Mouse (Mus musculus) embryonic stem cell, embryonic (primary cell): ENCODE results near the gene Rhobtb3.

Experiments used
- CTCF ChIA-PET, 4 experiments: fragments of 300-600 bp in 2 of 4; fragments of 350-600 bp in 2 of 4; sonication (Branson Sonifier 250); formaldehyde crosslinking; loops; one replicate each; lab custom pipeline; 2022; ENCODE audit warnings: inconsistent platforms in 2 of 4; lab: Charles Lee
- POLR2A ChIA-PET, 4 experiments: fragments of 300-600 bp in 2 of 4; fragments of 350-600 bp in 2 of 4; sonication (Branson Sonifier 250); formaldehyde crosslinking; loops; one replicate each; lab custom pipeline; 2022; ENCODE audit warnings: antibody characterized with exemption in 4 of 4, inconsistent platforms in 1 of 4; lab: Charles Lee

The Rhobtb3 gene

DNA sequence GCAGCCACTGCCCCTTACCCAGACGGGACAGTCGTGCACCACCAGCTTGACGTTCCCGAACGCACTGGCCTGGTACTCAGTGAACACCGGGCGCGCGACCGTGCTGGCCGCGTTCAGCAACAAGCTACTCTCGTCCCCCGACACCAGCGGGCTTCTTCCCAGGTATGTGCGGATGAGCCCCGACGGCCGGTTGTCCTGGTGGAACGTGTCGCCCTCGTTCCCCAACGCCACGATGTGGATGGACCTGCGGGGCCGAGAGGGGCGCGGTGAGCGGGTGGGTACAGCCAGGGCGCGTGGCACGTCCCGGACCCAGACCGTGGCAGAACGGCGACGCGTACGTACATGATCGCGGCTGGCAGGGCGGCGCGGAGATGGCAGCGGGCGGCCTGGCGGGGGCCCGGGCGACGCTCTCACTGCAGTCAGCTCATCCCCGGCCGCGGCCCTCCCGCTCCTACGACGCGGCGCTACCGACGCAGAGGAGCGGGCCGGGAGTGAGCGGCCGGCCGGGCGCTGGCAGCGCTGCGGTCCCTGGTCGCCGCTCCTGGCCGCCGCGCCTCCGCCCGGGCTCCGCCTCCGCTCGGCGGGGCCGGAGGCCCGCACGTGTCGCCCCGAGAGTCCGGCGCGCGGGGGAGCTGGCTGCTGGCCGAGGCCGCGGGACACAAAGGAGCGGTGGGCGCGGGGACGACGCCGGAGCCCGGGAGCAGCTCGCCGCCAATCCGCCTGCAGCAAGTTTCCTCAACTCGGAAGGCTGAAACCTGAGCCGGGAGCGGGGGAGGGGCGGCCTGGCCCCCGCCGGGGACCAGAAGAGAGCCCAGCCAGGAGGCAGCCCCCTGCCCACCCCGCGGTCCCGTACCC, at the start of gene Rhobtb3:
TSS of gene Rhobtb3 (minus strand) at position 737 of the 855 bp plus-strand sequence.
- ChIA-PET CTCF (interaction anchor here in 3 of 4 experiments (0.5 to 0.6 kb wide), 4 partner anchors 38 to 486 kb away, joined by 3 read pairs; no protein-coding TSS in a partner anchor), POLR2A (interaction anchor here (0.6 to 3.3 kb wide), 28 partner anchors 9 to 1136 kb away, joined by 3 to 20 read pairs (median 4); partner anchors contain the start of genes Rfesd (in 3 of the 4), Cast (in 1 of the 4) and Mctp1 (in 1 of the 4))

DNA sequence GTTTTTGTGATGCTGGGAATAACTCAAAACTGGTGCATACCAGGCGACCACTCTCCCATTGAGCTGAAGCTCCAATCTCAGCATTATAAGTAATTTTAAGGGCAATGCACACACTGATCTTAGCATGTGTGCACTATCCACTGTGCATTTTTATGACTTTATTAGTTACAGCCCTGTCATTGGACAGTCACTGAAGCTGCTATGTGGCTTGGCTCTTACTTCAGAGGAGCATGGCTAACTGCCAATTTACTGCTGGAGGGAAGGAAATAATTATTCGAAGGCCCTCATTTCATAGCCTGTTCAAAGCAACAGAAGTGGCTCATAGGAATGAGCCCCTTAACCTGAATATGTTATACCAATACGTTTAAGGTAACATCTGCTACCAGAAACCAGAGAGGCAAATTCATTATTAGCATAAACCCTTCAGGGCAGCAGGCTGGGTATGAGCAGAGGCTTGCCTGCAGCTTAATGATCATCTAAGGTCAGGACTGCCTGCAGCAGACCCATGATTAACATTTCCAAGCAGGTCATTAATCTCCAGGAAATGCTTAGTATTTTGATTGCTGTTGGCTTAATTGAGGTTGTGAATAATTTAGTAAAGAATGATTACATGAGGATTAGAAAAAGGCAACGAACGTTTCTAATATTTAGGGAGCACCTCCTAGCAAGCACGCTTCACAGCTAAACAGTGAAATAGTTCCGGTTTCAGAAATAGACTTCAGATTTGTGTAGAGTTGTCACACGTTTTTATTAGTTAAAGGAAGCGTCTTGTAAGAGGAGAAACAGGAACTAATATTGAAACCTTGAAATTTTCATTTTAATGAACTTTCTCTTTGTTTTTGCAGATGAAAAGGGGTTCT, 48.7 kb upstream of the Rhobtb3 start:
- ChIA-PET POLR2A (interaction anchor here in 1 of 4 experiments (1.1 kb wide), 1 partner anchor 26 kb away, joined by 3 read pairs; the partner anchor contains the start of gene Rfesd), CTCF (no interaction called here)

DNA sequence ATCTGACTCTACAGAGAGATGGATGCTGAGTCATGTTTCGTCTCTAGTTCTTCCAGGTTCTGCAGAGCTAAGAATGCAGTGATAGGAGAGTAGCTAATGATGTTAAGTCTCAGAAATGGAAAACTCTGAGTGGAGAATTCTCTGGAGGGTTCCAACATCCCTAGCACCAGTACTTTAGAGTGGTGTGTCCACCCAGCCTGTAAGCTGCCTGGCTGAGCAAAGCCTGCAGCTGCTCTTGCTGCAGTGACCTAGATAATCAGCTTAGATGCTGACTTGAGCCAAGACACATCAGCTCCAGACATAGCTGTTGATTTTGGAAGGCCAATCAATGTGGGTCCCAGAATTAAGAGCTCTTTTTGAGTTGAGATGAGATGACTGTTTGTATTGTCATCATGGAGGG, 44.4 kb upstream of the Rhobtb3 start:
- ChIA-PET CTCF (interaction anchor here in 1 of 4 experiments (0.6 kb wide), 1 partner anchor 44 kb away, joined by 3 read pairs; no protein-coding TSS in a partner anchor), POLR2A (interaction anchor here in 1 of 4 experiments (1.0 kb wide), 1 partner anchor 12 kb away, joined by 3 read pairs; no protein-coding TSS in a partner anchor)

DNA sequence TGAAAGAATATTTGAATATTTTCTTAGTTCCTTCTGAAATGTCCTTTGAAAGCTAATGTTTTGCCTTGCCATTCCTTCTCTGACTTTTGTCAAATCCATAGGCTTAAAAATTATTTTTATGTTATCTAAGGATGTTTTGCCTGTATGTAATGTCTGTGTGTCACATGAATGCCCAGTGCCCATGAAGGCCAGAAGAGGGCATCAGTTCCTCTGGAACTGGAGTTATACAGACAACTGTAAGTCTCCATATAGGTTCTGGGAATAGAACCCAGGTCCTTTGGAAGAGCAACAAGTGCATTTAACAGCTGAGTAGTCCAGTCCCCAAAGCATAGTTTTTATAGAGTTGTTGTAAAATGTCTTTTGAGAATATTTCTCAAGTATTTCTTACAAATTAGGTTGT, 38.2 kb upstream of the Rhobtb3 start:
- ChIA-PET POLR2A (no interaction called here), CTCF (interaction anchor here in 1 of 4 experiments (0.6 kb wide), 1 partner anchor 396 kb away, joined by 6 read pairs; no protein-coding TSS in a partner anchor)

DNA sequence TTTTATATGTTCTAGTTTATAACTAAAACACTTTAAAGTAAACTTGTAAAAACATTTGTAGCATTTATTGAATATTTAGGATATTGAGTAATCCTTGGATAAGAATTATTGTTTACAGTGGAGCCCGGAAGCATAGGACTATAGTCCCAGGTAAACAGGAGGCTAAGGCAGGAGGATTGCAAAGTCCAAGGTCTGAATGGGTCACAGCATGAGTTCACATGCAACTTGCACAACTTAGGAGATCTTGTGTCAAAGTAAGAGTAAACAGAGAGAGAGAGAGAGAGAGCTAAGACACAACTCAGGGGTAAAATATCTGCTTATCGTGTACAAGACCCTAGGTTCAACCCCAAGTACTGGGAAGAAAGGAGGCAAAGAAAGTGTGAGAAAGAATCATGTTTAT, 32.9 kb upstream of the Rhobtb3 start:
- ChIA-PET CTCF (no interaction called here), POLR2A (no interaction called here)

DNA sequence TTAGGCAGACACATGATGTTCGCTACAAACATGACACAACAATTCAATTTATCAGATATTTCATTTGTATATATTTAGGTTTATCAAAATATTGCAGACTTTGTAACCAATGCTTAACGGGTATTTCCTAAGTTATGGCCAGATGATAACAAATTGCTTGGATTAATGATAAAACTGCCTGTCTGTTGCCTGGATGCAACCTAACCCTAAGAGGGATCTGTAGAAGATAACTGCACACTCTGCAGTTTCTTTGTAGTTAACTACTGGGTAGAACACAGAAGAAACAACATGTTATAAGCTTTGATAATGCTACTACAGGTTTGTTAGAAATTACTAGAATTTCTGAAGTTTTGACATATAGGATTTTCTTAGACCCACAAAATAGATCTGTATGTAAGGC, 32.5 kb upstream of the Rhobtb3 start:
- POLR2A ChIA-PET: interaction anchor here in 1 of 4 experiments (0.6 kb wide), 1 partner anchor 12 kb away, joined by 3 read pairs; no protein-coding TSS in a partner anchor
- CTCF ChIA-PET: no interaction called here

DNA sequence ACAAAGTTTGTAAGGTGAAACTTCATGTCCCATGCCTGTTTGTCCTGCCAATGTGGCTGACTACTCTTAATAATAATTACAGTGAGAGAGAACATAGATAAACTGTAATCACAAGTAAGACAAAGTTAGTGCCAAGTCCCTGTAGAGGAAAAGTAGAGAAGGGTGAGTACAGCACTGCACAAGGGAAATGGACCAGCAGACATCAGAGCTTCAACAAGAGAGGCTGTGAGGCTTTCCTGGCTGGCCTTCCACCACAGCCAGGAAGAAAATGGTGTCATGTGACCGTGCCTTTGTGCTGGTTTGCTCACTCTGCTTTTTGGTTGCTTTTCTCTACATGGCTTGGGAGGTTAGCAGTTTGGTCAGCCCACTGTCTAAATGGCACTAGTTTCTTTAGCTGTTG, 31.9 kb upstream of the Rhobtb3 start:
- ChIA-PET CTCF (no interaction called here), POLR2A (interaction anchor here in 1 of 4 experiments (0.6 kb wide), 1 partner anchor 13 kb away, joined by 3 read pairs; no protein-coding TSS in a partner anchor)

DNA sequence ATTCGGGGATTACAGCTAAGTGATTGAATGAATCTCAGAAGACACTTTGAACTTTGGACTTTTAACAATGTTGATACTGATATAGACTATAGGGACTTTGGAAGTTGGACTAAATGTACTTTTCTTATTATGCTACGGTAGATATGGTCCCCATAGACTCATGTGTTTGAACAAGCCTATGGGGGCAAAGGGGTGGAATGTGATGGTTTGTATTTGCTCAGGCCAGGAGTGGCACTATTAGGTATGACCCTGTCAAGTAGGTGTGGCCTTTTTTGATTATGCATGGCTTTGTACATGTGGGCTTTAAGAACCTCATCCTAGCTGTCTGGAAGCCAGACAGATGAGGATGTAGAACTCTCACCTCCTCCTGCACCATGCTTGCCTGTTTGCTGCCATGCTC, 30.8 kb upstream of the Rhobtb3 start:
- ChIA-PET POLR2A (no interaction called here), CTCF (no interaction called here)

DNA sequence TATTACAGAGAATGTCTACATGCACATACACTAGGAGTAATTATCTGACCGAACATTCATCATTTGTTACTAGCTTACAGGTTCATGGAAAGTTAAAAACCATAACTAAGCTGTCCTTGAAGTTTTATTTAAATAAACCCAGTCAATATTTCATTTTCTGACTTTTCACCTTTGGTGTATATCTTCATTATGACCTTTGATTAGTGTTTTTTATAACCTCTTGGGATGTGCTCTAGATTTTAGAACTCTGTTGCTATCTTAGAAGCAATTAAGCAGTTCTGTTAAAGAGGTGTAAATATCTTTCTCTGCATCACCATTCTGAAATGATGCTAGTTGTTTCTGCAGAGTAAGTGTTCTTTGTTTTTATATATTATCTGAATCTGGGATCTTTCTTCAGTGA, 23.1 kb upstream of the Rhobtb3 start, which contains the start of gene Spata9:
TSS of gene Spata9 (plus strand) at position 301 of the 400 bp plus-strand sequence.
- ChIA-PET POLR2A (no interaction called here), CTCF (no interaction called here)

DNA sequence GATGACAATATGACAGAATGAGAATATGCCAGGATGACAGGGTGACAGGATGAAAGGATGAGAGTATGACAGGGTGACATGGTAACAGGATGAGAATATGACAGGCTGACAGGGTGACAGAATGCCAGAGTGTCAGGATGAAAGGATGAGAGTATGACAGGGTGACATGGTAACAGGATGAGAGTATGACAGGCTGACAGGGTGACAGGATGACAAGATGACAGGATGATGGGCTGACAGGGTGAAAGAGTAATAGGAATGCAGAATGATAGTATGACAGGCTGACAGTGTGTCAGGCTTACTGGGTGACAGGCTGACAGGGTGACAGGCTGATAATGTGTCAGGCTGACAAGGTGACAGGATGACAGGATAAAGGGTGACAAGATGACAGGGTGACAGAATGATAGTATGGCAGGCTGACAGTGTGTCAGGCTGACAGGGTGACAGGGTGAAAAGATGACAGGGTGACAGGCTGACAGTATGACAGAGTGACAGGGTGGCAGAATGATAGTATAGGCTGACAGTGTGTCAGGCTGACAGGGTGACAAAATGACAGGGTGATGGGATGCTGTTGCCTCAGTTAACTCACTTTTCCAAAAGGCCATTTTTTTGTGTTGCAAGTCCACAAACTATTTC, 11.8 kb upstream of the Rhobtb3 start:
- ChIA-PET CTCF (no interaction called here), POLR2A (no interaction called here)

DNA sequence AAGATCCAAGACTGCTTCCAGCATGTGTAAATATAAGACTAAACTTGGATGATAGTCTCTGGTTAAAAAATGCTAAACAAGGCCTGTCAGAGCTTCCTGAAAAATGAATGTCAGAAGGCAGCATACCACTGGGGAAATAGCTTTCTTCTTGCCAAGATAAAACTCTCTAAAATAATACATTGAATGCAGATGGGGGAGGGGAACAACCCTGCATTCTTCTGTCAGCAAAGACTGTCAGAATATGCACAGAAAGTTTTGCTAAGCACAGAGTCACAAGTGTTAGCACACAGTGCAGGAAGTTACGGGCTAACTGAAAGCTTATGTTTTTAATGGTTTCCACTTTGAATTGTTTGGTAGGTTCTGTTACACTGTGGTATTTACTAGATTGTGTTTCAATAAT, 6.6 kb upstream of the Rhobtb3 start:
- CTCF ChIA-PET: no interaction called here
- POLR2A ChIA-PET: no interaction called here

DNA sequence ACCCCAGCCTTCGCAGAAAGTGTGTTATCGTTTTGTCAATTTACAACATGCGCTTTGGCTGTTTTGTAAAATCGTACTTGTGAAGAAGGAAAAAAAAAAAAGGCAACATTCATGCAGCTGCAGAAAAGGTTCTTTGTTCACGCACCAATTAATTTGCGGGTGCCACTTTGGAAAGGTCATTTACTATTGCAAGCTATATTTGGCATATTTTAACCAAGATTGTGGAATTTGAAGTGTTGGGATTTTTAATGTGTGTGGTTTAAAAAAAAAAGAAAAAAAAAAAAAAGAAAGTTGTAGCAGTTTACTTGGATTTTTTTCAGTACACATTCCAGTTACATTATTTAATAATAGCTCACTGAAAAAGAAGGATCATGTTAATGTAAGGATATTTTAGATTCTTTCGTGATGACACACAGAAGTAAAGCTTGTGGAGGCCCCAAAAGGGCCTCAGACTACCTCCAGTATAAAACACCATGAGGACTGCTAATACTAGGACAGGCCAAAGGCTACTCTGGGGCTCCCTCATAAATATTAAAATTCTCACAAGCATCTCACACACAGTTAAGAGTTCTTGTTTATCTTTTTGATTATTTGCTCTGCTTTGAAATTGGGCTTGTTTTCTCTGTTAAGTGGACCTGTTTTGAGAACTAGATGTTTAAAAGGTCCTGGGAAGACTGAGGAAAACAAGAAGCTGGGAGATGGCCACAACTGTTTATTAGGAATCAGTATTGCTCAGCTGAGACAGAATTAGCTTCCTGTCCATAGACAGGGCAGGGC, 507 bp upstream of the Rhobtb3 start:
- ChIA-PET CTCF (interaction anchor here in 2 of 4 experiments (0.6 kb wide), 3 partner anchors 44 to 953 kb away, joined by 3 to 6 read pairs (median 3); no protein-coding TSS in a partner anchor), POLR2A (interaction anchor here (0.6 to 3.3 kb wide), 13 partner anchors 8 to 598 kb away, joined by 3 to 20 read pairs (median 6); partner anchors contain the start of genes Rfesd (in 3 of the 4) and Mctp1 (in 1 of the 4))

DNA sequence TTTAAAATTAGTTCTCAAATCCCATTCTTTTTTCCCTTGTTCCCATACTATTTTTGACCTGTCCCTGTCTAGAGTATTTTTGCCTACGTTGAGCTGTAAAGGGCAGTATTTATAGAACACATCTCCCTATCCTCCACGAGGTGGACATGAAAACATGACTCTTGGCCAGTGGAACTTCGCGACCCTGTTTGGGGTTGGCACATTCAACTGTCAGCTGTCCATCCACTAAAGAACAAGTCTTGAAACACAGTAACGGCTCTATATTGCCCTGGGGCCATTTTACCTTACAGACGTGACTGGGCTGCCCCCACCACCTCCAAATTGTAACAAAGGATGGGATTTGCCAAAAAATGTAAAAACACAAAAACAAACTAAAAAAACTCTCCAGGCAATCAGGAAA, 994 bp downstream of the Rhobtb3 start:
- POLR2A ChIA-PET: interaction anchor here (0.6 to 3.3 kb wide), 23 partner anchors 9 to 1135 kb away, joined by 3 to 20 read pairs (median 4); partner anchors contain the start of genes Rfesd (in 3 of the 4), Cast (in 1 of the 4) and Mctp1 (in 1 of the 4)
- CTCF ChIA-PET: no interaction called here

DNA sequence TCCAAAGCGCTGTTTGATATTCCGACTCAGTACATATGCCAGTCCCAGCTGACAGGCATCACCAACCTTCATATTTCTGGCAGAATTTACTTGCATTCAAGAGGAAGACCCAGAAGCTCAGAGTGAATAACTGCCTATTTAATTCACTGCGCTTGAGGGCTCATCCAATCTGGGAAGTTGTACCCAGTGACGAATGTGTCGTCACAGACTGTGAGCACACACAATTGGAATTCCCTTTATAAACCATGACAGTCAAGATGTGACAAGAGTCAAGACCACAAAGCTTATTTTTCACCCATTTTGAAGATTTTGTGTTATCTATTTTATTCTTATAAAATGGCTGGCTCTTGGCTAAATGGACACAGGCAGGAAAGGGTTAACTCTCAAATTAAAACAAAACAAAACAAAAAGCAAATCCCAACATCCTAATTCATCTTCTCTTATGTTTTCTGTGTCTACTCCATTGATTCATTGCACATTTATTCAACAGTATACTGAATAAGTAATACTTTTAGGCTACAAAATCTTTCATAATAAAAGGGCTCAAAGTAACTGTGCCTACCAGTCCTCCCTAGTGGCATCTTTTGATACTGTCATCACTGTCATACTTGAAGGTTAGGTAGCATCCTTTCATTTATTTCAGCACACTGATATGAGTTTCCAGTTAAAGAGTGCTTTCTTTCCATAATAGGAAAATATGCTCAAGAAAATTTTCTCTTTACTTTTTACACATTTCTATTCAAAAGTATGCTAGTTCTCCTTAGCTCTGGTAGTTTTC, 2.0 kb downstream of the Rhobtb3 start:
- ChIA-PET POLR2A (interaction anchor here in 2 of 4 experiments (0.6 to 3.3 kb wide), 4 partner anchors 8 to 646 kb away, joined by 3 to 16 read pairs (median 6); partner anchors contain the start of gene Rfesd (in 1 of the 2)), CTCF (no interaction called here)

DNA sequence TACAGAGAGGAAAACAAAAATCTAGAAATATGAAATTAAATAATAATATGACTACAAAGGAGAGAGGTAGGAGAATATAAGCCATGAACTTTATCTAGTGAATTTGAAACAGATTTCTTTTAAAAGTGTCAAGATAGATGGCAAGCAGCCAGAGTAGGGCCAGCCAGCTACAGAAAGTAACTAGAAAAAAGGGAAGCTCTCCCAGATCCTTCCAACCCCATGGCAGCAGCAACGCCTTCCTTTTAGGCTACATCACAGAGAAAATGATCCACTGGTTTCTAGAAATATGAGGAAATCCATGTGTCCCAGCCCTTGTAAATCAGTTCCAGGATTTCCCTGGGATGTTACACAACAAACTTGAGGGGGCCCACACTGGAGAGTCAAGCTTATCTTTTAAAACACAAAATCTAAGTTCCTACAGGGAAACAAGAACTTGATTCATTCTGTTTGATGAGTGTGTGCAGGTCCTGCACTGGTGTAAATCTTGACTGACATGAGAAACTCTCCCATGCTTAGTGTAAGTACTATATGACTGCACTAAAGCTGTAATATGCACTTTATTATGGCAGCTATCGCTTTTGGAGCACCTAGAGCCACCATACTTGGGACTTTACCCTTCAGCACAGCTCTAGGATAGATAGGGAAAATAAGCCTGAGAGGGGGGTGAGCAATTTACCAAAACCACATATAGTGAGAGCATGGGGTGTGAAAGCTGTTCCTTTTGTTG, 2.8 kb downstream of the Rhobtb3 start:
- ChIA-PET POLR2A (interaction anchor here in 3 of 4 experiments (0.7 to 1.4 kb wide), 3 partner anchors 11 to 143 kb away, joined by 3 read pairs; partner anchors contain the start of gene Rfesd (in 1 of the 3)), CTCF (interaction anchor here in 2 of 4 experiments (0.6 to 1.2 kb wide), 2 partner anchors 63 to 388 kb away, joined by 3 read pairs; no protein-coding TSS in a partner anchor)

DNA sequence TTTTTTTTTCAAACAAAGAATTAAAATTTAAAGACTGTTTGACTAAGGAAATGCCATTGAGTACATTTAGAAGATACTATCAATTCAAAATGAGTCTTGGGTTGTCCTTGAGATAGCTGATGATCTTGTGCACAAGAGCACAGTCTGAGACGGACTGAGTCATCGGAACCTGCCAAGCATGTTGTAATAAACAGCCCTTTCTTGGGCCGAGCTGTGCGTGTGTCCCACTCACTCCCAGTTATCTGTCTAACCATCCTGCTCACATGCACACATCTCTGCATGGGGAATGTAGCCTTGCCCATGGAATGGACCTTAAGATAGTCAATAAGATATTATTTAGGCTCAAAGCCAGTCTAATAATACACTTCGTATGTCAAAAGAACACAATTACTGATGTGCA, 4.9 kb downstream of the Rhobtb3 start:
- ChIA-PET POLR2A (no interaction called here), CTCF (no interaction called here)
